Mouse (Mus musculus): Measurements from ENCODE around the gene Slc35f1.

- no peak for TF ChIP-seq MYOD1 (IDR thresholded peaks at IDR 0.05; ENCODE audit: control insufficient read depth, insufficient read length, low read depth)
- TF ChIP-seq CTCF (IDR thresholded peaks at IDR 0.05; ENCODE audit: control insufficient read depth, insufficient read depth, insufficient read length) = no peak
- TF ChIP-seq CEBPB (IDR thresholded peaks at IDR 0.05; ENCODE audit: low read depth) = no peak
- no peak for TF ChIP-seq FOSL1 (IDR thresholded peaks at IDR 0.05; ENCODE audit: insufficient read depth, low read length, poor library complexity, severe bottlenecking)
- TF ChIP-seq MYOG (IDR thresholded peaks at IDR 0.05; ENCODE audit: control insufficient read depth, extremely low read depth, insufficient read length) = no peak
These were observed 316.2 kb downstream of the Slc35f1 start for GRCm38 (mm10) chr10:53006229-53007190.
